Mouse (Mus musculus): Measurements from ENCODE around the gene Rab3il1.

- TF ChIP-seq CTCF (IDR thresholded peaks at IDR 0.05; ENCODE audit: insufficient read depth, low read depth, low read length) (no peak), POLR2A (IDR thresholded peaks at IDR 0.05; ENCODE audit: insufficient read depth, low read depth, low read length) (no peak)
Observed at GRCm38 (mm10) chr19:10040866-10041387, 39.5 kb downstream of the Rab3il1 start.

All from olfactory bulb, adult 2 months (tissue).